Mouse (Mus musculus) hindbrain, postnatal 0 days (tissue): ENCODE data around the gene Brsk2. TPM values are rescaled to one million over a fixed set of nuclear protein-coding genes. Genes with fewer than 3 reads are reported as not detected.

Experiments
- ATAC-seq: fragments of 200-750 bp; cut with Nextera tagmentation; 2 replicates; pipeline ENCODE4 v1.8.0; 2017; ENCODE audit warnings: mild to moderate bottlenecking, moderate TSS enrichment, moderate library complexity
- DNase-seq: peaks from one replicate; pipeline ENCODE4 v3.0.0-alpha.2; 2015; ENCODE audit warnings: low spot score
- H3K27ac ChIP-seq: fragments of 300-500 bp; sonication (generic); 2 replicates; pipeline ENCODE4 v1.5.1; 2014; ENCODE audit warnings: mild to moderate bottlenecking
- H3K27me3 ChIP-seq: fragments of 300-500 bp; sonication (generic); 2 replicates; pipeline ENCODE4 v1.6.1; 2014; ENCODE audit warnings: low read length, mixed read lengths; ENCODE audit not compliant: insufficient read depth
- H3K36me3 ChIP-seq: fragments of 300-500 bp; sonication (generic); 2 replicates; pipeline ENCODE4 v1.6.1; 2014; ENCODE audit warnings: low read length, mixed read lengths; ENCODE audit not compliant: insufficient read depth
- H3K4me1 ChIP-seq: fragments of 300-500 bp; sonication (generic); 2 replicates; pipeline ENCODE4 v1.6.1; 2014; ENCODE audit warnings: antibody characterized with exemption, low read length, mixed read lengths; ENCODE audit not compliant: insufficient read depth
- H3K4me2 ChIP-seq: fragments of 300-500 bp; sonication (generic); 2 replicates; pipeline ENCODE4 v1.6.1; 2014; ENCODE audit warnings: low read depth, mild to moderate bottlenecking, low read length, moderate library complexity, mixed read lengths
- H3K4me3 ChIP-seq: fragments of 300-500 bp; sonication (generic); 2 replicates; pipeline ENCODE4 v1.5.1; 2014; ENCODE audit warnings: low read length
- H3K9ac ChIP-seq: fragments of 300-500 bp; sonication (generic); replicated peaks from 2 replicates; pipeline ENCODE4 v1.6.1; 2014; ENCODE audit warnings: mild to moderate bottlenecking, low read length, moderate library complexity, mixed read lengths
- H3K9me3 ChIP-seq: fragments of 300-500 bp; sonication (generic); 2 replicates; pipeline ENCODE4 v1.6.1; 2016; ENCODE audit warnings: low read length, mixed read lengths
- CTCF ChIP-seq: IDR thresholded peaks from 2 replicates; pipeline ENCODE4 v1.5.1; 2016; ENCODE audit warnings: antibody characterized with exemption, control low read depth, low read depth
- WGBS: fragments of 180-500 bp; shearing (Covaris S2); extraction: QIAGEN DNeasy Blood & Tissue Kit; methylation state at CpG from one replicate; pipeline ENCODE4 v1.1.7; 2014; 5-methylcytosine and 5-hydroxymethylcytosine counted together
- polyA plus RNA-seq: library from polyadenylated mRNA; unstranded; fragments of >200 nt; fragmentation: Nextera tagmentation; extraction: Ambion mirVana; gene quantifications from 2 replicates; pipeline ENCODE4 v1.2.1, GENCODE M21; 2015
- total RNA-seq: library from RNA; depleted of rRNA; stranded (reverse); fragments of >200 nt; gene quantifications from 2 replicates; pipeline ENCODE4 v1.2.3, GENCODE M21; 2014

Brsk2 gene
- total and polyA plus RNA-seq, 2 experiments from 2014 or later = 17.9 to 143 TPM

GRCm38 (mm10) chr7:141991183-141991582, 41.6 kb downstream of the Brsk2 start:
- ATAC-seq (no peak), DNase-seq (no peak)
- no peak for TF ChIP-seq CTCF
- H3K4me1 ChIP-seq = no peaks in the 10 kb centered on the region
- H3K27me3 ChIP-seq = no peaks in the 10 kb centered on the region
- H3K9ac ChIP-seq = no peak overlapping the region
- WGBS = 81% methylated on average over 2 of the region's 2 CpGs
- peaks cover 76% of the 10 kb centered on the region for H3K36me3 ChIP-seq
- H3K4me2 ChIP-seq = no peak overlapping the region
- H3K9me3 ChIP-seq = no peaks in the 10 kb centered on the region
- H3K4me3 ChIP-seq = no peak overlapping the region
- H3K27ac ChIP-seq = no peak overlapping the region

DNA sequence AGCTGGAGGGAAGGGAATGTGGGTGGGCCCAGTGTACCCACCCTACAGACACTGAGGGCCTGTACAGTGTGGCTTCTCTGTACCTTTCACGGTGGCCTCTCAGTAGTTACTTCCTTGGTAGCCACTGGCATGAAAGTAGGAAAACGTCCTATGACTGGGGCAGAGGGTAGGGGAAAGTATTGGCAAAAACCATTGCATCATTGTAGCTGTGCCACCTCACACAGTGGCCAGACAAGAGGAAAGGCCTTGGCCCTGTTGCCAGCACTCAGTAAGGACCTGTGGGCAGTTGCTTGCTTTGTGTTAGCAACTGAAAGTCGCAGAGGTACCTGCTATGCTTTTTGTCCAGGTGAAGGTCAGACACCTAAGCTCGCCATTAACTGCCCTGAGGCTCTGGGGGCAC, 44.6 kb downstream of the Brsk2 start:
- Histone ChIP-seq H3K4me1 (no peaks in the 10 kb centered on the region), H3K9ac (no peak overlapping the region), H3K4me2 (no peak overlapping the region), H3K4me3 (no peak overlapping the region), H3K27me3 (no peaks in the 10 kb centered on the region), H3K36me3 (peaks cover 79% of the 10 kb centered on the region), H3K27ac (no peak overlapping the region), H3K9me3 (no peaks in the 10 kb centered on the region)
- DNase-seq (no peak), ATAC-seq (no peak)
- TF ChIP-seq CTCF = no peak
- WGBS = 95% methylated on average over 4 of the region's 4 CpGs

DNA sequence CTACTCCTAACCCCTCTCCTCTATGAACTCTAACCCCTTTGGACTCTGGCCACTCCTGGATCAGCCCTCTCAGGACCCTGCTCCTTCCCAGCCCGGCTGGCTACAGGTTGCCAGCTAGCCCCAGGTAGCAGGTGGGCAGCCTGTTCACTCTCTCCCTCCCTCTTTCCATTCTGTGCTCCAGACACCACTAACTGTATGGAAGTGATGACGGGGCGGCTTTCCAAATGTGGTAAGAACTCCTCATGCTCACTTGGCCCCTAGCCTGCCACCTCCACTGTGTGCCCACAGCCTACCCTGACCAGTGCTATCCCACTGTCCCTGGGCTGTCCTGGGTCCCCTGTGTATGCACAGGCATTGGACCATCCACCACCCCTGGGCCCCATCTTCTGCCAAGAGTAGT, 51.1 kb downstream of the Brsk2 start:
- ATAC-seq = no peak
- Histone ChIP-seq H3K4me1 (peaks cover 4% of the 10 kb centered on the region; the same call in 1 of the 2 replicates), H3K27ac (no peak overlapping the region), H3K36me3 (peaks cover 69% of the 10 kb centered on the region), H3K27me3 (no peaks in the 10 kb centered on the region), H3K9me3 (no peaks in the 10 kb centered on the region), H3K4me2 (no peak overlapping the region), H3K9ac (no peak overlapping the region), H3K4me3 (no peak overlapping the region)
- WGBS = 76% methylated on average over 3 of the region's 3 CpGs
- TF ChIP-seq CTCF = no peak
- no peak for DNase-seq

GRCm38 (mm10) chr7:142001597-142002340, 52.2 kb downstream of the Brsk2 start:
- peak; percentile 40 for DNase-seq
- no peak; the same call in 1 of the 2 replicates for ATAC-seq
- TF ChIP-seq CTCF = no peak
- Histone ChIP-seq H3K27me3 (no peaks in the 10 kb centered on the region), H3K4me1 (peaks cover 4% of the 10 kb centered on the region; the same call in 1 of the 2 replicates), H3K27ac (peak overlapping the region; percentile 20; the same call in 1 of the 2 replicates), H3K4me2 (no peak overlapping the region), H3K9me3 (no peaks in the 10 kb centered on the region), H3K9ac (no peak overlapping the region), H3K36me3 (peaks cover 58% of the 10 kb centered on the region), H3K4me3 (no peak overlapping the region)
- WGBS = 57% methylated on average over 21 of the region's 22 CpGs

- peak; percentile 78 for TF ChIP-seq CTCF
- H3K9ac ChIP-seq = no peak overlapping the region
- DNase-seq = peak; percentile 74
- no peak overlapping the region for H3K27ac ChIP-seq
- no peak overlapping the region for H3K4me2 ChIP-seq
- H3K27me3 ChIP-seq = no peaks in the 10 kb centered on the region
- ATAC-seq = 0 out of 2 replicates have a peak, but pooled peaks have one; percentile 63
- no peaks in the 10 kb centered on the region for H3K9me3 ChIP-seq
- H3K36me3 ChIP-seq = peaks cover 11% of the 10 kb centered on the region; the same call in 1 of the 2 replicates
- no peak overlapping the region for H3K4me3 ChIP-seq
- 50% methylated on average over 1 of the region's 1 CpGs for WGBS
- no peaks in the 10 kb centered on the region for H3K4me1 ChIP-seq
Measured at GRCm38 (mm10) chr7:142016562-142016961, 67.0 kb downstream of the Brsk2 start.

- TF ChIP-seq CTCF = peak; percentile 41
- no peaks in the 10 kb centered on the region for H3K9me3 ChIP-seq
- H3K4me2 ChIP-seq = no peak overlapping the region
- no peaks in the 10 kb centered on the region for H3K27me3 ChIP-seq
- H3K4me1 ChIP-seq = no peaks in the 10 kb centered on the region
- WGBS = 62% methylated on average over 2 of the region's 2 CpGs
- no peak for ATAC-seq
- H3K9ac ChIP-seq = no peak overlapping the region
- no peak overlapping the region for H3K27ac ChIP-seq
- no peak overlapping the region for H3K4me3 ChIP-seq
- DNase-seq = no peak
- peaks cover 7% of the 10 kb centered on the region; the same call in 1 of the 2 replicates for H3K36me3 ChIP-seq
Measured at GRCm38 (mm10) chr7:142019699-142020098, 70.1 kb downstream of the Brsk2 start.

DNA sequence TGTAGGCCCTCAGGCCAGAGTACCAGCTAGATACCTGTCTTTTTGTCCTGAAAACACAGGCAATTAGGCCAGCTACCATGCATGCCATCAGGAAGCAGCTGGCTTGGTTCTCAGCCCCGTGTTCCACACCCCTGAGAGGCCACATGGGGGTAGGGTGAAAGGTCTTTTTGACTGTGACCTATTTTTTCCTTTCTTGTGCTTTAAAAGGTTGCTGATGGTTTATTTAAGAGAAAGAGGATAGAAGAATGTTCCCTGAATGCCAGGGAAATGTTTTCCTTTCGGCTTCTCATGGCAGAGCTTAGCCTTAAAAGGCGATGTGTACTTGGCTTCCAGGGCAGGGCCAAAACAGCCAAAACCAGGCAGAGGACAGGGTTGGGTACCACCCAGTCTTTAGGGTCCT, 71.3 kb downstream of the Brsk2 start:
- Histone ChIP-seq H3K27ac (peak overlapping the region; percentile 32; the same call in 1 of the 2 replicates), H3K9me3 (no peaks in the 10 kb centered on the region), H3K4me3 (no peak overlapping the region), H3K4me2 (no peak overlapping the region), H3K4me1 (0 out of 2 replicates have a peak, but pooled peaks cover 2% of the 10 kb centered on the region), H3K9ac (no peak overlapping the region), H3K27me3 (no peaks in the 10 kb centered on the region), H3K36me3 (no peaks in the 10 kb centered on the region)
- no peak for ATAC-seq
- 63% methylated on average over 3 of the region's 3 CpGs for WGBS
- no peak for TF ChIP-seq CTCF
- DNase-seq = no peak
